Mouse (Mus musculus) lung, postnatal 0 days (tissue): ENCODE results near the gene Atp2a1.

Experiments
- CTCF ChIP-seq: IDR thresholded peaks from 2 replicates; pipeline ENCODE4 v1.5.1; 2016; ENCODE audit warnings: antibody characterized with exemption, mild to moderate bottlenecking
- EP300 ChIP-seq: IDR thresholded peaks from 2 replicates; pipeline ENCODE4 v1.6.1; 2016; ENCODE audit warnings: antibody characterized with exemption, mild to moderate bottlenecking, control low read depth

DNA sequence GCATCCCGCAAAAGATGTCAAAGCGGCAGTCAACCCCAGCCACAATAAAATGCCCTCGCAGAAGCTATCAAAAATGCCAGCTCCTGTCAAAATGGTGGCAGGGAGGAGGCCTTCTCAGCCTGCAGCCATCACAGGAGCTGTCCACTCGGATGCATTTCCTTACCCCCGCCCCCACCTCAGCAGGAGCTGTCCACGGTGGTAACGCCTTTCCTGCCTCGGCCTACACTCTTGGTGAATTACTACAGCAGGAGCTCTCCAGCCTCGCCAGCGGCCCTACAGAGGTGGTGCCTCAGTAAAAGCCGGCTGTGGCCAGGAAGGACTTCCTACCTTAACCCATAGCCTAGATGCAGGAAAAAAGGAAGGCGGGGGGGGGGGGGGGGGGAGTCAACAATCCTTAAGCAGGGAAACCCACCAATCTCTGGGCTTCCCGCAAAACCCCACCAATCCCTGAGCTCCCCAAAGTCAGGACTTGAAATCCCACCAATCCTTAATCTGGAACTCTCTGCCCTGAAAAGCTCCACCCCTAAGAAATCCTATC is 35.5 kb downstream of the Atp2a1 start:
- TF ChIP-seq CTCF (no peak), EP300 (no peak)
